ENCODE assay signal across 24 mouse cellular contexts in genomic region chr5:81566577-81566976, GRCm38 (mm10).
DNase-seq lines count a peak whose midpoint lies in the region; ATAC-seq and TF ChIP-seq lines count a peak whose summit lies in the region.
"Had no signal": no experiment of that assay in that cellular context is flagged by ENCODE, and none has a peak within 500 bp of the region (broad histone marks: within the 10 kb centered on the region; RNA-seq: fewer than 3 reads in every experiment).

No protein-coding gene starts in this region.

- DNase-seq in adrenal gland, postnatal 10 days: peak; percentile 65
- DNase-seq in adrenal gland, adult 8-10 months: no peak
- peak; percentile 7 for DNase-seq in kidney, adult 8-10 months
- DNase-seq in limb, embryonic 14.5 days (ENCODE audit: low spot score): peak; percentile 31
- no peak for DNase-seq in limb, embryonic 10.5 days (ENCODE audit: low spot score)
- peak; percentile 88 for DNase-seq in adipocyte (ENCODE audit: low spot score)
- no peak for DNase-seq in thymus, postnatal 25 days
- DNase-seq: cerebellum, adult 18-20 months; cerebellum, postnatal 14 days; gastrocnemius, postnatal 10 days; heart, postnatal 14 days; right cerebral cortex, postnatal 25 days; thymus, postnatal 14 days had no signal

- H3K36me3 ChIP-seq in kidney, embryonic 16.5 days (ENCODE audit: insufficient read depth, low read length): no peaks in the 10 kb centered on the region
- H3K36me3 ChIP-seq in limb, embryonic 14.5 days (ENCODE audit: control insufficient read depth, insufficient read depth, low read length): 0 out of 2 replicates have a peak, but pooled peaks cover 3% of the 10 kb centered on the region
- no peaks in the 10 kb centered on the region for H3K36me3 ChIP-seq in limb, embryonic 10.5 days
- H3K36me3 ChIP-seq: G1E; limb, embryonic 15.5 days; midbrain, embryonic 15.5 days; stomach, embryonic 15.5 days had no signal

- H3K4me1 ChIP-seq in kidney, embryonic 16.5 days (ENCODE audit: insufficient read depth, low read length): 0 out of 2 replicates have a peak, but pooled peaks cover 3% of the 10 kb centered on the region
- 0 out of 2 replicates have a peak, but pooled peaks cover 2% of the 10 kb centered on the region for H3K4me1 ChIP-seq in limb, embryonic 14.5 days (ENCODE audit: control insufficient read depth, insufficient read depth, low read length)
- 0 out of 2 replicates have a peak, but pooled peaks cover 3% of the 10 kb centered on the region for H3K4me1 ChIP-seq in limb, embryonic 10.5 days
- H3K4me1 ChIP-seq: forebrain, embryonic 13.5 days; limb, embryonic 15.5 days; midbrain, embryonic 15.5 days; stomach, embryonic 15.5 days had no signal

- H3K27me3 ChIP-seq in kidney, embryonic 16.5 days (ENCODE audit: insufficient read depth, low read length): no peaks in the 10 kb centered on the region
- H3K27me3 ChIP-seq in limb, embryonic 14.5 days (ENCODE audit: control insufficient read depth, insufficient read depth, low read length): no peaks in the 10 kb centered on the region
- H3K27me3 ChIP-seq in limb, embryonic 10.5 days (ENCODE audit: low read depth, poor library complexity, severe bottlenecking): no peaks in the 10 kb centered on the region
- H3K27me3 ChIP-seq: forebrain, embryonic 13.5 days; limb, embryonic 15.5 days; midbrain, embryonic 15.5 days; Patski; stomach, embryonic 15.5 days had no signal

- no peak overlapping the region for H3K4me2 ChIP-seq in kidney, embryonic 16.5 days (replicated peaks; ENCODE audit: low read depth, low read length)
- H3K4me2 ChIP-seq in limb, embryonic 14.5 days (replicated peaks; ENCODE audit: low read depth, low read length, severe bottlenecking): no peak overlapping the region
- H3K4me2 ChIP-seq: forebrain, embryonic 13.5 days; limb, embryonic 15.5 days; midbrain, embryonic 15.5 days; stomach, embryonic 15.5 days had no signal

- no peak overlapping the region for H3K9ac ChIP-seq in kidney, embryonic 16.5 days (replicated peaks; ENCODE audit: low read length)
- no peak overlapping the region for H3K9ac ChIP-seq in limb, embryonic 14.5 days (ENCODE audit: low read depth, low read length, severe bottlenecking)
- H3K9ac ChIP-seq: forebrain, embryonic 13.5 days; limb, embryonic 15.5 days; midbrain, embryonic 15.5 days; stomach, embryonic 15.5 days had no signal

- no peak overlapping the region for H3K27ac ChIP-seq in kidney, embryonic 16.5 days (ENCODE audit: low read length)
- no peak overlapping the region for H3K27ac ChIP-seq in limb, embryonic 14.5 days (replicated peaks; ENCODE audit: low read depth, low read length)
- no peak overlapping the region for H3K27ac ChIP-seq in limb, embryonic 10.5 days
- H3K27ac ChIP-seq: forebrain, embryonic 13.5 days; kidney, postnatal 0 days; limb, embryonic 15.5 days; macrophage; midbrain, embryonic 15.5 days; stomach, embryonic 15.5 days had no signal

- no peak overlapping the region for H3K4me3 ChIP-seq in kidney, embryonic 16.5 days (ENCODE audit: low read length)
- no peak overlapping the region for H3K4me3 ChIP-seq in limb, embryonic 14.5 days (replicated peaks; ENCODE audit: low read length)
- no peak overlapping the region for H3K4me3 ChIP-seq in limb, embryonic 10.5 days
- H3K4me3 ChIP-seq: forebrain, embryonic 13.5 days; limb, embryonic 15.5 days; midbrain, embryonic 15.5 days; stomach, embryonic 15.5 days had no signal

- H3K9me3 ChIP-seq in kidney, embryonic 16.5 days (ENCODE audit: low read length): no peaks in the 10 kb centered on the region
- H3K9me3 ChIP-seq in limb, embryonic 14.5 days (ENCODE audit: control insufficient read depth, low read length): no peaks in the 10 kb centered on the region
- H3K9me3 ChIP-seq in limb, embryonic 10.5 days (replicated peaks): no peaks in the 10 kb centered on the region
- H3K9me3 ChIP-seq: forebrain, embryonic 13.5 days; G1E; limb, embryonic 15.5 days; midbrain, embryonic 15.5 days; stomach, embryonic 15.5 days had no signal

- TF ChIP-seq POLR2A in limb, embryonic 14.5 days (IDR thresholded peaks at IDR 0.05; ENCODE audit: borderline replicate concordance, extremely low read depth, insufficient read depth, insufficient read length): no peak

- no peak for ATAC-seq in kidney, embryonic 16.5 days (ENCODE audit: low FRiP score, low TSS enrichment)
- no peak for ATAC-seq in limb, embryonic 14.5 days (ENCODE audit: low FRiP score, low read depth)
- ATAC-seq: forebrain, embryonic 13.5 days; hindbrain, embryonic 16.5 days; lung, postnatal 0 days; midbrain, embryonic 15.5 days; Patski had no signal

- WGBS in kidney, embryonic 16.5 days: 96% methylated on average over 1 of the region's 1 CpGs
- WGBS in limb, embryonic 14.5 days: 82% methylated on average over 1 of the region's 1 CpGs
- WGBS in limb, embryonic 10.5 days: 88% methylated on average over 1 of the region's 1 CpGs

Comparison
In these comparisons a context has a peak if more than half of its experiments do, and no peak if none do; other contexts are left out.
1. DNase-seq: peak in adrenal gland, postnatal 10 days (single experiment), kidney, adult 8-10 months (2 of 2), limb, embryonic 14.5 days (single experiment) and adipocyte (single experiment); none in adrenal gland, adult 8-10 months (single experiment), limb, embryonic 10.5 days (single experiment) and thymus, postnatal 25 days (single experiment).